Mouse (Mus musculus) embryo, embryonic 10.5 days (tissue): Measurements from ENCODE around the gene Itpr1.

Experiments used
- DNase-seq: peaks from one replicate; pipeline ENCODE4 v3.0.0-alpha.2; 2015; ENCODE audit warnings: low spot score

The Itpr1 gene

GRCm38 (mm10) chr6:108244571-108244970 lies 31.7 kb downstream of the Itpr1 start:
- DNase-seq = no peak

- no peak for DNase-seq
Measured at GRCm38 (mm10) chr6:108246369-108247085, 33.6 kb downstream of the Itpr1 start.

- DNase-seq = no peak
Measured at GRCm38 (mm10) chr6:108247211-108247610, 34.3 kb downstream of the Itpr1 start.

- no peak for DNase-seq
Measured at GRCm38 (mm10) chr6:108248519-108248918, 35.6 kb downstream of the Itpr1 start.

- DNase-seq = peak; percentile 80
Measured at GRCm38 (mm10) chr6:108249031-108249917, 36.4 kb downstream of the Itpr1 start.

GRCm38 (mm10) chr6:108249918-108250225 lies 37.0 kb downstream of the Itpr1 start:
- DNase-seq = no peak

GRCm38 (mm10) chr6:108250416-108250815 lies 37.5 kb downstream of the Itpr1 start:
- no peak for DNase-seq

- DNase-seq = no peak
Measured at GRCm38 (mm10) chr6:108252565-108253360, 39.9 kb downstream of the Itpr1 start.

- no peak for DNase-seq
Measured at GRCm38 (mm10) chr6:108254132-108255064, 41.5 kb downstream of the Itpr1 start.

- DNase-seq = no peak
Measured at GRCm38 (mm10) chr6:108255880-108256279, 43.0 kb downstream of the Itpr1 start.

GRCm38 (mm10) chr6:108257225-108257624 lies 44.3 kb downstream of the Itpr1 start:
- no peak for DNase-seq

GRCm38 (mm10) chr6:108258631-108259030 lies 45.7 kb downstream of the Itpr1 start:
- DNase-seq = no peak

- DNase-seq = peak; percentile 43
Measured at GRCm38 (mm10) chr6:108259671-108260070, 46.8 kb downstream of the Itpr1 start.

- no peak for DNase-seq
Measured at GRCm38 (mm10) chr6:108261506-108261905, 48.6 kb downstream of the Itpr1 start.

- no peak for DNase-seq
Measured at GRCm38 (mm10) chr6:108264164-108264563, 51.3 kb downstream of the Itpr1 start.

- no peak for DNase-seq
Measured at GRCm38 (mm10) chr6:108273451-108273850, 60.6 kb downstream of the Itpr1 start.

GRCm38 (mm10) chr6:108274364-108275084 lies 61.6 kb downstream of the Itpr1 start:
- no peak for DNase-seq

GRCm38 (mm10) chr6:108276880-108277507 lies 64.1 kb downstream of the Itpr1 start:
- DNase-seq = no peak

GRCm38 (mm10) chr6:108277622-108278396 lies 64.9 kb downstream of the Itpr1 start:
- no peak for DNase-seq
